Mouse (Mus musculus) myocyte (in vitro differentiated cells): Measurements from ENCODE around the gene Xylt1.

Experiments
- MYOG ChIP-seq, 3 experiments: IDR thresholded peaks; one replicate each; pipeline ENCODE4 v1.6.1; 2011; ENCODE audit warnings: control low read depth in 2 of 3, low read depth in 2 of 3, mild to moderate bottlenecking in 2 of 3; ENCODE audit not compliant: insufficient read length in 2 of 3, control insufficient read depth in 1 of 3, insufficient read depth in 1 of 3
- POLR2A ChIP-seq: IDR thresholded peaks from one replicate; pipeline ENCODE4 v1.6.1; 2011; ENCODE audit warnings: low read depth, mild to moderate bottlenecking, control low read depth, moderate library complexity; ENCODE audit not compliant: insufficient read length

GRCm38 (mm10) chr7:117472781-117473743 is 92.3 kb downstream of the Xylt1 start:
- TF ChIP-seq POLR2A: no peak
- no peak for TF ChIP-seq MYOG (IDR thresholded peaks at IDR 0.05; ENCODE audit: control insufficient read depth in 1 of 3, insufficient read depth in 1 of 3, insufficient read length in 2 of 3, low read depth in 2 of 3)
